Mouse (Mus musculus): ENCODE measurements around the gene Adamtsl3. TPM values are rescaled to one million over a fixed set of nuclear protein-coding genes. Genes with fewer than 3 reads are reported as not detected.

The Adamtsl3 gene
- 1.3 and 2.2 TPM in 2 replicates for polyA plus RNA-seq (2012; rRNA removed)

DNA sequence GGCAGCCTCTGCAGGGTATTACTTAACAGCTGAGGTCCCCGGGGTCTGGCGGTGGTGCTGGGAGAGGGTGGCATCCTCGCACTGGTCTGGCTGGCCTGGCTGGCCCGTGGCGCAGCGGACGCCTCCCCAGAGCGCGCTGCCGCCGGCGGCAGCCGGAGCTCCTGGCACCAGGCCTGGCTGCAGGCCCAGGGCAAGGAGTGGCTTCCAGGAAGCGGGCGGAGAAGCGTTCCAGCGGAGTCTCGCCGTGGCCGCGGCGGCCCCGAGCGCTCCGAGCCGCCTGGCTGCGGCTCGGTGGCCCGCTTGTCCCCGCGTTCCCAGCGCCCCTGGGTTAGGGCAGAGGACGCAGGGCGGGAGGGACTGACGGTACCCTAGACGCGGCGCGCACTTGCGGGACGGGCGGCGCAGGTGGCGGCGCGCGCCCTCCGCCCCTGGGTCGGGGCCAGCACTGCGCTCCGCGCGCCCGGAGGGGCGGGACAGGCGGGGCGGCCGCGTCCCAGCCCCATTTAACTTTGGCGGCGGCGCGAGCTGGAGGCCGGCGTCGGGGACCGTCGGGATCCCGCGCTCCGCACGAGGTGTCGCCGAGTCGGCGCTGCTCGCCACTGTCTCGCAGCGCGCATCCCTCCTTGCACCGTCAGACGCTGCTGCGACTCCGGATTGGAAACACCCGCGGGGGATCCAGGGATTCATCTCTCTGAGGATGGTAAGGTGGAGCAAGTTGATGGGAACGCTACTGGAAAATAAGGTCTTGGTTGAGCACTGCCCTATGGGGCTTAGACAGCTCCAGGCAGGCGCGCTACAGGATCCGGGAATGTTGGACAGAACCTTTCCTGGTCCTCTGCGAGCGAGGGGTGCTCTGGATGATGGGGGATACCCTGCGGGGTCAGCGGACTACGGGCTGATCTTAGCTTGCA lies at the start of gene Adamtsl3:
Adamtsl3 (plus strand) TSS at position 484 of the 911 bp plus-strand sequence.
- no peak for DNase-seq (ENCODE audit: low read depth, low spot score)

GRCm38 (mm10) chr7:82287242-82287641 lies 48.3 kb upstream of the Adamtsl3 start:
- DNase-seq (ENCODE audit: low read depth, low spot score) = no peak
- 90% methylated on average over 2 of the region's 2 CpGs for WGBS

More for the DNA sequence above, at the start of gene Adamtsl3:
- WGBS = 2% methylated on average over 94 of the region's 95 CpGs

DNA sequence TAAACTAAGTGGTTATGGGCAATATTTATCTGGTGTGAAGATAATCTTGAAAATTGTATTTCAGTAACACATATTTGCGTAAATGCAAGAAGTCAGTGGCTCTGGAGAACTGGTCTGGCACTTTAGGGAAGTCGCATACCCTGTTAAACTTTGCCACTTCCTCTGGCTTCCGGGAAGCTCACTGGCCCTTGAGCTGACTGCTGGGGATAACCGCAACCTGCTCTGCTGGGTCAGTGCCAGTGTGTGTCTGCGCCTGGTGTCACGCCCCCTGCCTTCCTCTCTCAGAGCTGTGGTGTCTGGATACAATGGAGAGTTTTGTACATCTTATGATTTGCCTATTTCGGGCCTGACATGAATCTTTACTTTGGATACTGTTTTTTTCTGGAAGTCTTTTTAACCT lies 42.1 kb upstream of the Adamtsl3 start:
- 62% methylated on average over 7 of the region's 7 CpGs for WGBS
- no peak for DNase-seq (ENCODE audit: low read depth, low spot score)

DNA sequence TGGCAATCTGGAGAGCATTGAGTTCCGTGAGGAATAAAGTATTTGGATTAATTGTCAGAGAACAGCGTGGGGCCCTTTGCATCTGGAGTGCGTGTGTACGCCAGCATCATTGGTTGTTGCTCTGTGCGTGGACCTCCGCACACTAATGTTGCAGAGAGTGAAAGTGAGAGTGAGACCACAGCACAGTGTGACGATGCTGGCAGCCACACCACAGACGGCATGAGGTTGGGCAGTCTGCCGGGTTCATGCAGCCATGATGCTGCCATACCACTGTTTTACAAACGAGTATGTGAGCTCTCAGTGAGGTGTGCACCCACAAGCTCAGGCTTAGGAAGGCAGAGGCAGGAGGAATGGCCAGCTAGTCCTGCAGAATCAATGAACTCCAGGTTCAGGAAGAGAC lies 41.4 kb upstream of the Adamtsl3 start:
- WGBS = 59% methylated on average over 10 of the region's 10 CpGs
- no peak for DNase-seq (ENCODE audit: low read depth, low spot score)

DNA sequence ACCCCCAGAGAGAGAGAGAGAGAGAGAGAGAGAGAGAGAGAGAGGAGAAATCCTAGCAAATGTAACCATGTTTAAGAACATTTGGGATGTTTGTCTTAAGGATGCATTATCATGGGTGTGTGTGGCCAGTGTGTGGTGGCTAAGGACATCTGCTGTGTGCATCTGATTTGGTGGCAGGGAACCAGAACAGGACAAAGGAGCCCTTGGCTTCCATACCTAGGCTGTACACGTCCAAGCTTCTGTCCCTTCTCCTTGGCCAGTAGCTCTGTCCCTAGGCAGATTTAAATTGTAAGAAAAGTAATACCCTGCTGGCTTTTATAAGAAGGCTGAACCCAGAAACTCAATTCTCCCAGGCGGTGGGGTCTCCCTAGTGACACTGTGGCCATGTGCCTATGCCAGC lies 40.9 kb upstream of the Adamtsl3 start:
- DNase-seq (ENCODE audit: low read depth, low spot score) = no peak
- WGBS = 67% methylated on average over 2 of the region's 2 CpGs

GRCm38 (mm10) chr7:82308398-82308797 lies 27.1 kb upstream of the Adamtsl3 start:
- no peak for DNase-seq (ENCODE audit: low read depth, low spot score)
- WGBS = 67% methylated on average over 4 of the region's 4 CpGs

- 85% methylated on average over 12 of the region's 12 CpGs for WGBS
- no peak for DNase-seq (ENCODE audit: low read depth, low spot score)
Observed at GRCm38 (mm10) chr7:82318515-82318914, 17.0 kb upstream of the Adamtsl3 start.

DNA sequence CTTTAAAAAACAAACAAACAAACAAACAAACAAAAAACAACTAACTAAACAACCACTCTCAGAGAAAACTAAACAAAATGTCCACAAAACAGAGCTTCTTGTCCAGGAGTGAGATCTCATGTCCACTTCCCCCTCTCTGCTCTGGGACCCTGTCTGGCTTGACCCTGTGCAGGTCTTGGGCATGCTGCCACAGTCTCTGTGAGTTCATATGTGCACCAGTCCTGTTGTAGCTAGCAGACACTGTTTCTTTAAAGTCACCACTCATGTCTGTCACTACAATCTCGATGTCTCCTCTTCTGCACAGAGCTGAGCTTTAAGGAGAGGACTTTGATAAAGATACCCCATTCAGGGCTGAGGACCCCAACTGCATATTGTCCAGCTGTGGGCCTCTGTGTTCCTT lies 8.9 kb upstream of the Adamtsl3 start:
- 44% methylated on average over 1 of the region's 1 CpGs for WGBS
- no peak for DNase-seq (ENCODE audit: low read depth, low spot score)

DNA sequence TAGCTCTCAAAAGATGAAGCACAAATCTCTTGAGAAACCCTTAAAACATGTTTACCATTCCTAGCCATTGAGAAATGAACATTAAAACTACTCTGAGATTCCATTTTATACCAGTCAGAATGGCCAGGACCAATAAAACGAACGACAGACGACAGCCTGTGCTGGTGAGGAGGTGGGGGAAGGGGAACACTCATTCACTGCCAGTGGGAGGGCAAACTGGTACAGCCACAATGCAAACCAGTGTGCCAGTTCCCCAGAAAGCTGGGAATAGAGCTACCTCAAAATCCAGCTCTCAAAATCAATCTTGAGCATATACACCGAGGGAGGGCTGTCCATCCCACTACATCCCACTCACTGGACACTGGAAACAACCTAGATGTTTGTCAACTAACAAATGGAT lies 8.3 kb upstream of the Adamtsl3 start:
- WGBS = 32% methylated on average over 4 of the region's 4 CpGs

GRCm38 (mm10) chr7:82327881-82328280 lies 7.6 kb upstream of the Adamtsl3 start:
- WGBS = 66% methylated on average over 5 of the region's 5 CpGs
- DNase-seq (ENCODE audit: low read depth, low spot score) = no peak

More for the DNA sequence above, 8.3 kb upstream of the Adamtsl3 start:
- DNase-seq (ENCODE audit: low read depth, low spot score) = no peak

DNA sequence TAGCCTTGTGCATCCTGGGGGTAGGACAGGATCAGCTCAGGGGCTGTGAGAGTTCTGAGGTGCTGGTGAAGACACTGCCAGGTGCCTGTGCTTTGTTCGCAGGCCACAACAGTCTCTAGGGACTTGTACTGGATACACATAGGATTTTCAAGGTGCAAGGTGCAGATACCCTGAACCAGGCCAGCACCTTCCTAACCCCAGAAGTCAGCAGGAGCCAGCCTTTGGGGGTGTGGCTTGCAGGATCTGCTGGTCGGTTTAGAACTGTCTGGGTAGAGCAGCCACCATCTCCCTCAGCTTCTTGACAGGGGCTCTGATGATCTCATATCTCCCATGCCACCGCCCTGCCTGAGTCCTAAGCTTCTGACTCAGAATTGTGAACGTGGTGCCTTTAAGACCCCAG lies 5.7 kb upstream of the Adamtsl3 start:
- 64% methylated on average over 4 of the region's 4 CpGs for WGBS
- no peak for DNase-seq (ENCODE audit: low read depth, low spot score)

DNA sequence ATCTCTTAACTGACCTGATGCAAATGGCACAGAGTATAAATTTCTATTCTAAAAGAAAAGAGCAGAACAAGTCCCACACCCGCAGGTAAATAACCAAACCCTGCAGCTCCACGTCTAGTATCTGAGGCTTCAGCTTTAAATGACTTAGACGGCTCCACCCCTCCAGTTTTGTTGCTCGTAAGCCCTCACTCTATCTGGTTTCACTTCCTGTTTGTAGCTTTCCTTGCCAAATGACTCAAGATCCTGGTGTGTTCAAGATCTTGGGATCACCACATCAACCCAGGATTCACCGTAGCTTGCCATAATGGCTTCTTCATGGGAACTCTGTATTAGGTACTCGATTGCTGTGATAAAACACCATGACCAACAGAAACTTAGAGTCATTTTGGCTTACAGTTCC lies 4.6 kb upstream of the Adamtsl3 start:
- 42% methylated on average over 6 of the region's 6 CpGs for WGBS
- no peak for DNase-seq (ENCODE audit: low read depth, low spot score)

- DNase-seq (ENCODE audit: low read depth, low spot score) = no peak
- 33% methylated on average over 1 of the region's 1 CpGs for WGBS
Observed at GRCm38 (mm10) chr7:82334000-82334399, 1.5 kb upstream of the Adamtsl3 start.

DNA sequence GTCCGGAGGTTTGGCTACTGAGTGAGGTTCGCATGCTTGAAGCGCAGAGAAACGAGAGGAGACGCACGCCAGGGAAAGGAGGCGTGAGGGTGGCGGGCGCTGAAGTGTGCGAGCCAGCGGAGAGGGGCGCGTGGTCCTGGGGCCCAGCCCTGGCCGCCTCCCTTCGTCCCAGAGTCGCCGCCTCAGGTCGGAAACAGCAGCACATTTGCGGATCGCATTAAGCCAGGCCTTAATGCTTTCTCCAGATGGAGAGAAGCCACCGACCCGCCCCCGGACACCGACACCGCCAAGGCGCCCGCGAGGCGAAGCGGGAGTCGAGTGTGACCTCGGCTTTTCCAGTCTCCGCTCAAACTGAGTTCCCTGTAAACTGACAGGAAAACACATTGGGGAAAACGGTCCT lies 638 bp downstream of the Adamtsl3 start:
- 2% methylated on average over 34 of the region's 34 CpGs for WGBS

DNA sequence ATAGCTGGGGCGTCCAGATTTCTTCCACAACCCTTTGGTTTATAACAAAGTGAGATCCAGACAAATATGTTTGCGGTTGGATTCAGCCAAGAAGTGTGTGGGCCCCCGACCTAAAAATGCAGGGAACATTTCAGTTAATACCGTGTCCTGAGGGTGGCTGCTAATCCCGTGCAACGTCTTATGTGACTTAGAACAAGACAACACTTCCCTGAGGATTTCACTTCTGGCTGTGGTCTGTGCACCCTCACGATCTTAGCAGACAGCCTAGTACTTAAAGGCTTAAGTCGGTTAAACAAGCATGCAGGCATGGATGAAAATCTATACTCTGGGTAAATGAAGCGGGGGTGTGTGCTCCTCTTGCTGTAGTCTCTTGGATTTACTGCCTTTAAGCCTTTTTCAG lies 2.6 kb downstream of the Adamtsl3 start:
- 81% methylated on average over 9 of the region's 9 CpGs for WGBS
- no peak for DNase-seq (ENCODE audit: low read depth, low spot score)

More for the DNA sequence above, 638 bp downstream of the Adamtsl3 start:
- no peak for DNase-seq (ENCODE audit: low read depth, low spot score)

DNA sequence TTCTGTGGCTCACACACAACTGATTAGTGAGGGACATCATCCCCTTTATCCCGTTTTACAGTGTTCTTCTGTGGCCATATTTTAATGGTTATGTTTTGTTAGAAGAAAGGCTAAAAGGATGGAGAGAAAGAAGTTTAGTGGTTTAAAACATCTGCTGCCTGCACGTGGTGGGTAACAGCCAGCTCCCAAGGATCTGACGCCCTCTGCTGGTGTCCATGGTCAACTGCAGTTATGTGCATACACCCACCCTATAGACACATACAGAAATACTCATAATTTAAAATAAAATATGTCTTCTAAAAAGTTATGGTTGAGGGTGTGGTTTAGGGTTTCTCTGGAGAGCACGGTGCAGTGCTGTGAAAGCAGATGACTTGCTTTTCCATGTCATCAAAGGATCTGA lies 3.0 kb downstream of the Adamtsl3 start:
- DNase-seq (ENCODE audit: low read depth, low spot score) = no peak
- WGBS = 67% methylated on average over 4 of the region's 4 CpGs

DNA sequence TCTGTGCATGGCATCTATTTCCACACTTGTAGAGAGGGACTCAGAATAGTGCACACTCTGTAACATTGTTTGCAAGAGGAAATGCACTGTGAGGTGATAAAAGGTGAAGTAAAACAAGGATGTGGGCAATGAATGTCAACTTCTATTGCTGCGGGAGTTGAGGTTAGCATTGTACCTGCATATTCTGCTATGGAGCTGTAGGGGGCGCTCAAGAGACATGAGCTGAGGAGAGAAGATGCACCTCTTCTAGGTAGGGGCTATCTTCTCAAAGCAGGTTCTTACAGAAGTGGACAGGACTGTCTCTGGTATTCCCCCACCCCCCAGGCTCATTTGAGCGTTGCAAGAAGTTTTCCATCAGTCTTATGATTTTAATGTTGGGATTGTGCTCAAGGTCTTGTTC lies 3.7 kb downstream of the Adamtsl3 start:
- no peak for DNase-seq (ENCODE audit: low read depth, low spot score)
- WGBS = 49% methylated on average over 3 of the region's 3 CpGs

- WGBS = 33% methylated on average over 8 of the region's 8 CpGs
- no peak for DNase-seq (ENCODE audit: low read depth, low spot score)
Observed at GRCm38 (mm10) chr7:82341476-82341875, 6.0 kb downstream of the Adamtsl3 start.

GRCm38 (mm10) chr7:82346706-82347105 lies 11.2 kb downstream of the Adamtsl3 start:
- 68% methylated on average over 2 of the region's 2 CpGs for WGBS
- DNase-seq (ENCODE audit: low read depth, low spot score) = no peak

DNA sequence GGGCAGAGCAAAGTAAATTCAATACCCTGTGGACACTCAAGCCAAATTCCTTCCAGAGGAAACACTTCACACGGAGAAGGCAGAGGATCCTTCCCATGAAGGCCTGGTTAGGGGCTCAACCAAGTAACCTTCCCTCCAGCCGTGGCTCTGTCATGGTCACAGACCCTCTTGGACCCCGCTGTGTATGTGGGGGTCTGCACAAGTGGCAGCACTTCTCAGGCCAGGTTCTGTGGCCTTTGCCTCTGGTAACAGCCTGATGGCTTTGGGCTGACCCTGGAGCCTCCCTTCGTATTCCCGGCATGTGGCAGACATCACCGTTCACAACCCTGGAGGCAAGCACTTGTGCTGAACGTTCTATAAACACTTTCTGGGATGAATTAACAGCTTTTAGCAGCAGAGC lies 14.3 kb downstream of the Adamtsl3 start:
- 59% methylated on average over 7 of the region's 7 CpGs for WGBS

GRCm38 (mm10) chr7:82350421-82350820 lies 14.9 kb downstream of the Adamtsl3 start:
- 71% methylated on average over 3 of the region's 3 CpGs for WGBS
- no peak for DNase-seq (ENCODE audit: low read depth, low spot score)

More for the DNA sequence above, 14.3 kb downstream of the Adamtsl3 start:
- no peak for DNase-seq (ENCODE audit: low read depth, low spot score)

All from large intestine, adult 2 months (tissue).